Mouse (Mus musculus): ENCODE results near the gene Zbtb4. TPM values are rescaled to one million over a fixed set of nuclear protein-coding genes. Genes with fewer than 3 reads are reported as not detected.
"Not testable (repeated sequence)": the region's sequence is repeated elsewhere in the genome, so short reads cannot be mapped to it uniquely, and the experiment has no call there.

Zbtb4 gene
- polyA plus RNA-seq, 1 experiment = 3.0 TPM

DNA sequence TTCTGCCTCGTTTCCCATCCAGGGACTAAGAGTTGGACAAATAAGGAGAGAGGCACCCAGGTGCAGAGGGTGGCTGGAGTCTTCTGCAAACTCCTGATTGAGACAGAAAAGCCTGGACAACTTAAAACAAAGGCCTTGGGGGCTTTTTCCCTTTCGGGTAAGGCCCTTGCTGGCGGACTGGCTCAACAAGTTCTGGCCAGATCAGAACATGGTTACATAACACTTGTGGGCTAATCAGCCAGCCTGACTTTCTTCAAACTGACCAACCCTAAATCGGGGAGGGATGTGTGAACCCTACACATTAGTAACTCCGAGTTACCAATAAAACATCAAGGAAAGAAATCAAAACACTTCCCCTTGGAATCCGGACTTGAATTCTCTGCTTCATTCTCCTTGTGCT is 44.9 kb upstream of the Zbtb4 start:
- Histone ChIP-seq H3K27me3 (ENCODE audit: control insufficient read depth, insufficient read depth, insufficient read length) (no peaks in the 10 kb centered on the region), H3K4me3 (ENCODE audit: insufficient read depth, poor library complexity, severe bottlenecking) (no peak overlapping the region), H3K36me3 (ENCODE audit: control insufficient read depth, insufficient read depth) (no peaks in the 10 kb centered on the region), H3ac (ENCODE audit: control insufficient read depth, insufficient read length, low read depth) (no peak overlapping the region), H3K79me3 (ENCODE audit: low read depth) (no peaks in the 10 kb centered on the region), H3K79me2 (ENCODE audit: control insufficient read depth, insufficient read depth) (no peaks in the 10 kb centered on the region)
- no peak for TF ChIP-seq USF1 (IDR thresholded peaks at IDR 0.05; ENCODE audit: low read depth)
- TF ChIP-seq MAX (IDR thresholded peaks at IDR 0.05) = no peak
- TF ChIP-seq CTCF (IDR thresholded peaks at IDR 0.05; ENCODE audit: control insufficient read depth, insufficient read depth, insufficient read length) = no peak
- no peak for TF ChIP-seq MYOD1 (IDR thresholded peaks at IDR 0.05; ENCODE audit: control insufficient read depth, insufficient read length, low read depth)
- TF ChIP-seq MYOG (IDR thresholded peaks at IDR 0.05; ENCODE audit: control insufficient read depth, extremely low read depth, insufficient read length) = no peak
- no peak for TF ChIP-seq CEBPB (IDR thresholded peaks at IDR 0.05; ENCODE audit: low read depth)
- TF ChIP-seq FOSL1 (IDR thresholded peaks at IDR 0.05; ENCODE audit: insufficient read depth, low read length, poor library complexity, severe bottlenecking) = no peak

- Histone ChIP-seq H3K79me3 (ENCODE audit: low read depth) (no peaks in the 10 kb centered on the region), H3K4me3 (ENCODE audit: insufficient read depth, poor library complexity, severe bottlenecking) (no peak overlapping the region), H3K36me3 (ENCODE audit: control insufficient read depth, insufficient read depth) (no peaks in the 10 kb centered on the region), H3ac (ENCODE audit: control insufficient read depth, insufficient read length, low read depth) (no peak overlapping the region), H3K27me3 (ENCODE audit: control insufficient read depth, insufficient read depth, insufficient read length) (no peaks in the 10 kb centered on the region), H3K79me2 (ENCODE audit: control insufficient read depth, insufficient read depth) (no peaks in the 10 kb centered on the region)
- TF ChIP-seq CTCF (IDR thresholded peaks at IDR 0.05; ENCODE audit: control insufficient read depth, insufficient read depth, insufficient read length) (no peak), MYOG (IDR thresholded peaks at IDR 0.05; ENCODE audit: control insufficient read depth, extremely low read depth, insufficient read length) (no peak), MAX (IDR thresholded peaks at IDR 0.05) (no peak), MYOD1 (IDR thresholded peaks at IDR 0.05; ENCODE audit: control insufficient read depth, insufficient read length, low read depth) (no peak), FOSL1 (IDR thresholded peaks at IDR 0.05; ENCODE audit: insufficient read depth, low read length, poor library complexity, severe bottlenecking) (no peak), USF1 (IDR thresholded peaks at IDR 0.05; ENCODE audit: low read depth) (no peak), CEBPB (IDR thresholded peaks at IDR 0.05; ENCODE audit: low read depth) (no peak)
Observed at GRCm38 (mm10) chr11:69723074-69723473, 42.6 kb upstream of the Zbtb4 start.

DNA sequence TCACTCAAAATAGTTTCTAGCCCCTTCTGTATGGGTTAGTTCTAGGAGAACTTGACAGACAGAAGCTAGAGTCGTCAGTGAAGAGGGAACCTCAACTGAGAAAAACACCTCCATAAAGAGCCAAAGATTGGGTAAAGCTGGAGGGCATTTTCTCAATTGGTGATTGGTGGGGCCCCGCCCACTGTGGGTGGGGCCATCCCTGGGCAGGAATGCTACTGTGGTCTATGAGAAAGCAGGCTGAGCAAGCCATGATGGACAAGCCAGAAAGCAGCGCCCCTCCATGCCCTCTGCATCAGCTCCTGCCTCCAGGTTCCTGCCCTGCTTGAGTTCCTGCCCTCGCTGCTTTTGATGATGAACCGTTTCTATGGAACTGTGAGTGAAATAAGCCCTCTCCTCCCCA is 39.8 kb upstream of the Zbtb4 start:
- TF ChIP-seq MAX (IDR thresholded peaks at IDR 0.05) = no peak
- TF ChIP-seq USF1 (IDR thresholded peaks at IDR 0.05; ENCODE audit: low read depth) = no peak
- TF ChIP-seq CTCF (IDR thresholded peaks at IDR 0.05; ENCODE audit: control insufficient read depth, insufficient read depth, insufficient read length) = no peak
- no peak for TF ChIP-seq MYOD1 (IDR thresholded peaks at IDR 0.05; ENCODE audit: control insufficient read depth, insufficient read length, low read depth)
- no peaks in the 10 kb centered on the region for H3K79me3 ChIP-seq (ENCODE audit: low read depth)
- no peaks in the 10 kb centered on the region for H3K27me3 ChIP-seq (ENCODE audit: control insufficient read depth, insufficient read depth, insufficient read length)
- no peak overlapping the region for H3ac ChIP-seq (ENCODE audit: control insufficient read depth, insufficient read length, low read depth)
- no peak overlapping the region for H3K4me3 ChIP-seq (ENCODE audit: insufficient read depth, poor library complexity, severe bottlenecking)
- H3K79me2 ChIP-seq (ENCODE audit: control insufficient read depth, insufficient read depth) = no peaks in the 10 kb centered on the region
- no peaks in the 10 kb centered on the region for H3K36me3 ChIP-seq (ENCODE audit: control insufficient read depth, insufficient read depth)

DNA sequence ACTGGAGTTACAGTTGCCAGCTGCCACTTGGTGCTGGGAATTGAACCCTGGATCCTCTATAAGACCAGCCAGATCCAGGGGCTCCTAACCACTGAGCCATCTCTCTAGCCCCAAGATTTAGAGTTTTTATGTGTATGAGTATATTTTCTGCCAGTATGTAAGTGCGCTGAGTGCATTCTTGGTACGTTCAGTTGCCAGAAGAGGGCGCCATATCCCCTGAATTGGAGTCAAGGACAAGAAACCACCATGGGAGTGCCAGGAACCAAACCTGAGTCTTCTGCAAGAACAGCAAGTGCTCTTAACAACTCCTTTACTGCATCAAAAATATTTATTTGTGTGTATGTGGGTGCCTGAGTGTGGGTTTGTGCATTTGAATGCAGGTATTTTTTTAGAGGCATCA is 36.6 kb upstream of the Zbtb4 start:
- H3K36me3 ChIP-seq (ENCODE audit: control insufficient read depth, insufficient read depth) = peaks cover 13% of the 10 kb centered on the region
- no peaks in the 10 kb centered on the region for H3K79me2 ChIP-seq (ENCODE audit: control insufficient read depth, insufficient read depth)
- no peaks in the 10 kb centered on the region for H3K27me3 ChIP-seq (ENCODE audit: control insufficient read depth, insufficient read depth, insufficient read length)
- no peak overlapping the region for H3K4me3 ChIP-seq (ENCODE audit: insufficient read depth, poor library complexity, severe bottlenecking)
- no peaks in the 10 kb centered on the region for H3K79me3 ChIP-seq (ENCODE audit: low read depth)
- no peak for TF ChIP-seq CEBPB (IDR thresholded peaks at IDR 0.05; ENCODE audit: low read depth)
- no peak for TF ChIP-seq MYOD1 (IDR thresholded peaks at IDR 0.05; ENCODE audit: control insufficient read depth, insufficient read length, low read depth)
- TF ChIP-seq MYOG (IDR thresholded peaks at IDR 0.05; ENCODE audit: control insufficient read depth, extremely low read depth, insufficient read length) = no peak
- no peak for TF ChIP-seq MAX (IDR thresholded peaks at IDR 0.05)
- TF ChIP-seq USF1 (IDR thresholded peaks at IDR 0.05; ENCODE audit: low read depth) = no peak
- no peak for TF ChIP-seq FOSL1 (IDR thresholded peaks at IDR 0.05; ENCODE audit: insufficient read depth, low read length, poor library complexity, severe bottlenecking)
- no peak for TF ChIP-seq CTCF (IDR thresholded peaks at IDR 0.05; ENCODE audit: control insufficient read depth, insufficient read depth, insufficient read length)
- H3ac ChIP-seq (ENCODE audit: control insufficient read depth, insufficient read length, low read depth) = no peak overlapping the region

DNA sequence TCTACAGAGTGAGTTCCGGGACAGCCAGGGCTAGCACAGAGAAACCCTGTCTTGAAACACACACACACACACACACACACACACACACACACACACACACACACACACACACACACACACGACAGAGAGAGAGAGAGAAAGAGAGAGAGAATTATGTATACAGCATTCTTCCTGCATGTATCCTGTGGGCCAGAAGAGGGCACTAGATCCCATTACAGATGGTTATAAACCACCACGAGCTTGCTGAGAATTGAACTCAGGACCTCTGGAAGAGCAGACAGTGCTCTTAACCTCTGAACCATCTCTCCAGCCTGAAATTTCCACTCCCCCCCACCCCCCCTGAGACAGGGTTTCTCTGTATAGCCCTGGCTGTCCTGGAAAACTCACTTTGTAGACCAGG is 34.3 kb upstream of the Zbtb4 start:
- peaks cover 37% of the 10 kb centered on the region for H3K36me3 ChIP-seq (ENCODE audit: control insufficient read depth, insufficient read depth)
- not testable (repeated sequence) for H3ac ChIP-seq (ENCODE audit: control insufficient read depth, insufficient read length, low read depth); H3K79me3 ChIP-seq (ENCODE audit: low read depth); H3K79me2 ChIP-seq (ENCODE audit: control insufficient read depth, insufficient read depth); H3K4me3 ChIP-seq (ENCODE audit: insufficient read depth, poor library complexity, severe bottlenecking); H3K27me3 ChIP-seq (ENCODE audit: control insufficient read depth, insufficient read depth, insufficient read length)

- H3K79me2 ChIP-seq (ENCODE audit: control insufficient read depth, insufficient read depth) = peaks cover 100% of the 10 kb centered on the region
- H3ac ChIP-seq (ENCODE audit: control insufficient read depth, insufficient read length, low read depth) = no peak overlapping the region
- peaks cover 91% of the 10 kb centered on the region for H3K79me3 ChIP-seq (ENCODE audit: low read depth)
- TF ChIP-seq MYOG (IDR thresholded peaks at IDR 0.05; ENCODE audit: control insufficient read depth, extremely low read depth, insufficient read length) (no peak), MAX (IDR thresholded peaks at IDR 0.05) (no peak), MYOD1 (IDR thresholded peaks at IDR 0.05; ENCODE audit: control insufficient read depth, insufficient read length, low read depth) (no peak), CEBPB (IDR thresholded peaks at IDR 0.05; ENCODE audit: low read depth) (no peak), FOSL1 (IDR thresholded peaks at IDR 0.05; ENCODE audit: insufficient read depth, low read length, poor library complexity, severe bottlenecking) (no peak), USF1 (IDR thresholded peaks at IDR 0.05; ENCODE audit: low read depth) (no peak), CTCF (IDR thresholded peaks at IDR 0.05; ENCODE audit: control insufficient read depth, insufficient read depth, insufficient read length) (no peak)
- no peak overlapping the region for H3K4me3 ChIP-seq (ENCODE audit: insufficient read depth, poor library complexity, severe bottlenecking)
- H3K27me3 ChIP-seq (ENCODE audit: control insufficient read depth, insufficient read depth, insufficient read length) = no peaks in the 10 kb centered on the region
- H3K36me3 ChIP-seq (ENCODE audit: control insufficient read depth, insufficient read depth) = peaks cover 60% of the 10 kb centered on the region
Observed at GRCm38 (mm10) chr11:69751635-69752034, 14.1 kb upstream of the Zbtb4 start.
